Mouse (Mus musculus) ES-E14 (cell line): ENCODE data around the gene Primpol. TPM values are rescaled to one million over a fixed set of nuclear protein-coding genes. Genes with fewer than 3 reads are reported as not detected.

ENCODE experiments used
- DNase-seq: peaks from one replicate; pipeline ENCODE4 v3.0.0-alpha.2; 2013; ENCODE audit warnings: low read depth, low spot score
- H3K27ac ChIP-seq: 2 replicates; pipeline ENCODE4 v1.5.1; 2012; ENCODE audit warnings: low read depth, mild to moderate bottlenecking, low read length, moderate library complexity, mixed read lengths; ENCODE audit not compliant: poor library complexity, insufficient read depth, severe bottlenecking
- H3K36me3 ChIP-seq: 2 replicates; pipeline ENCODE4 v1.6.1; 2012; ENCODE audit warnings: mild to moderate bottlenecking, low read length, moderate library complexity, mixed read lengths; ENCODE audit not compliant: control insufficient read depth, poor library complexity, insufficient read depth, severe bottlenecking
- H3K4me1 ChIP-seq, 2 experiments: fragments of 150-350 bp in 1 of 2; sonication (generic) in 1 of 2; 2 replicates each; pipeline ENCODE4 v1.6.1; 2012; ENCODE audit warnings: low read length in 2 of 2, mild to moderate bottlenecking in 1 of 2, mixed read lengths in 1 of 2; ENCODE audit not compliant: control insufficient read depth in 2 of 2, insufficient read depth in 2 of 2, poor library complexity in 1 of 2
- H3K4me3 ChIP-seq, 2 experiments: fragments of 150-350 bp in 1 of 2; sonication (generic) in 1 of 2; 2 replicates each; pipeline ENCODE4 v1.5.1; 2012; ENCODE audit warnings: low read length in 2 of 2, low read depth in 1 of 2, mild to moderate bottlenecking in 1 of 2, mixed read lengths in 1 of 2; ENCODE audit not compliant: insufficient read depth in 1 of 2, poor library complexity in 1 of 2, severe bottlenecking in 1 of 2
- H3K9ac ChIP-seq: 2 replicates; pipeline ENCODE4 v1.6.1; 2012; ENCODE audit warnings: low read depth, mild to moderate bottlenecking, low read length, mixed read lengths; ENCODE audit not compliant: poor library complexity, insufficient read depth, severe bottlenecking
- H3K9me3 ChIP-seq: fragments of 150-350 bp; sonication (generic); 2 replicates; pipeline ENCODE4 v1.6.1; 2012; ENCODE audit warnings: low read depth, mild to moderate bottlenecking, low read length; ENCODE audit not compliant: control insufficient read depth, insufficient read depth
- CHD2 ChIP-seq: IDR thresholded peaks from 2 replicates; pipeline ENCODE4 v1.6.1; 2014; ENCODE audit warnings: mild to moderate bottlenecking, low read depth, low read length, inconsistent platforms
- HCFC1 ChIP-seq: IDR thresholded peaks from 2 replicates; pipeline ENCODE4 v1.6.1; 2012; ENCODE audit warnings: low read length, inconsistent platforms, borderline replicate concordance; ENCODE audit not compliant: insufficient read depth
- MAFK ChIP-seq: IDR thresholded peaks from 2 replicates; pipeline ENCODE4 v1.6.1; 2014; ENCODE audit warnings: mild to moderate bottlenecking, low read depth, low read length, inconsistent platforms; ENCODE audit not compliant: insufficient read depth
- ZC3H11A ChIP-seq: IDR thresholded peaks from 2 replicates; pipeline ENCODE4 v1.6.1; 2012; ENCODE audit warnings: low read depth, mild to moderate bottlenecking, inconsistent platforms, low read length, borderline replicate concordance
- ZNF384 ChIP-seq: IDR thresholded peaks from 2 replicates; pipeline ENCODE4 v1.6.1; 2012; ENCODE audit warnings: low read depth, low read length, inconsistent platforms
- in situ Hi-C, 2 experiments: fragments of 600-800 bp; cut with MboI; formaldehyde crosslinking; loops; one replicate each; pipeline ENCODE4 v1.15.1; 2025; ENCODE audit warnings: low sequenced_read_pairs in 2 of 2, inconsistent platforms in 1 of 2; ENCODE audit not compliant: unreplicated experiment in 2 of 2
- total RNA-seq: library from RNA; depleted of rRNA; stranded (reverse); fragments of 300-350 nt; gene quantifications from 2 replicates; pipeline ENCODE4 v1.2.3, GENCODE M21; 2012

Gene Primpol
- total RNA-seq, 1 experiment = 6.6 TPM

GRCm38 (mm10) chr8:46546431-46547176 lies 70.4 kb downstream of the Primpol start:
- H3K4me1 ChIP-seq = peaks cover 0 to 8% of the 10 kb centered on the region in 2 experiments; a peak in 1 of 4 replicates
- DNase-seq = no peak
- no peaks in the 10 kb centered on the region for H3K36me3 ChIP-seq
- no peak overlapping the region for H3K9ac ChIP-seq
- TF ChIP-seq MAFK (no peak), ZNF384 (no peak), CHD2 (no peak), HCFC1 (no peak), ZC3H11A (no peak)
- in situ Hi-C loops = loop anchor here in 1 of 2 experiments (5.0 kb wide), 1 partner anchor 234 kb away; no protein-coding TSS in a partner anchor
- H3K27ac ChIP-seq = no peak overlapping the region
- H3K9me3 ChIP-seq = no peaks in the 10 kb centered on the region
- no peak overlapping the region for H3K4me3 ChIP-seq

GRCm38 (mm10) chr8:46545854-46546253 lies 71.2 kb downstream of the Primpol start:
- Histone ChIP-seq H3K9ac (no peak overlapping the region), H3K36me3 (no peaks in the 10 kb centered on the region), H3K27ac (no peak overlapping the region), H3K4me1 (peaks cover 0 to 8% of the 10 kb centered on the region in 2 experiments; a peak in 1 of 4 replicates), H3K9me3 (no peaks in the 10 kb centered on the region), H3K4me3 (no peak overlapping the region)
- in situ Hi-C loops = loop anchor here in 1 of 2 experiments (5.0 kb wide), 1 partner anchor 234 kb away; no protein-coding TSS in a partner anchor
- TF ChIP-seq CHD2 (no peak), ZC3H11A (no peak), MAFK (no peak), ZNF384 (no peak), HCFC1 (no peak)
- no peak for DNase-seq

DNA sequence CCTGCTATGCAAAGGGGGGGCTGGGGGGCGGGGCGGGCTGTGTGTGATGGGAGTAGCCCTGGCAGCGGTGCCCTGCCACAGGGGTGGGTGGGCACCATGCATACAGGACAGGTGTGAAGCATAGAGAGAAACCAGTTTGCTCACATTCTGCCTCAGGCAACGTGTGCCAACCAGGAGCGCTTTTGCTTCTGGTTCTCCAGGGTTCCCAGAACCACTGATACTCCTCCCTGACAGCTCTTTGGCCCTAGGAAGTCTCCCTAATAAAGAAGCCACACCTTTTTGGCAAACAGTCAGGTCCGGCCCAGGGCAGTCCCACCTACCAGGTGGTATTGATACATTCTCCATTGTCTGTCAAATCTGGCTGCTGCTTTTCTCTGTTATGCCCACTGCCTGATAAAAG lies 73.3 kb downstream of the Primpol start:
- in situ Hi-C loops = no loop called here
- no peak for DNase-seq
- TF ChIP-seq ZNF384 = no peak
- Histone ChIP-seq H3K9ac (no peak overlapping the region), H3K4me1 (peaks cover 0 to 8% of the 10 kb centered on the region in 2 experiments; a peak in 1 of 4 replicates), H3K27ac (no peak overlapping the region), H3K9me3 (no peaks in the 10 kb centered on the region), H3K4me3 (no peak overlapping the region), H3K36me3 (no peaks in the 10 kb centered on the region)

- no peak overlapping the region for H3K4me3 ChIP-seq
- H3K4me1 ChIP-seq = peaks cover 0 to 8% of the 10 kb centered on the region in 2 experiments; a peak in 1 of 4 replicates
- in situ Hi-C loops = no loop called here
- no peaks in the 10 kb centered on the region for H3K36me3 ChIP-seq
- H3K27ac ChIP-seq = no peak overlapping the region
- no peak for DNase-seq
- no peaks in the 10 kb centered on the region for H3K9me3 ChIP-seq
- no peak for TF ChIP-seq ZNF384
- TF ChIP-seq HCFC1 = no peak
- TF ChIP-seq MAFK = no peak
- no peak for TF ChIP-seq ZC3H11A
- TF ChIP-seq CHD2 = no peak
- no peak overlapping the region for H3K9ac ChIP-seq
Measured at GRCm38 (mm10) chr8:46543191-46543590, 73.8 kb downstream of the Primpol start.

DNA sequence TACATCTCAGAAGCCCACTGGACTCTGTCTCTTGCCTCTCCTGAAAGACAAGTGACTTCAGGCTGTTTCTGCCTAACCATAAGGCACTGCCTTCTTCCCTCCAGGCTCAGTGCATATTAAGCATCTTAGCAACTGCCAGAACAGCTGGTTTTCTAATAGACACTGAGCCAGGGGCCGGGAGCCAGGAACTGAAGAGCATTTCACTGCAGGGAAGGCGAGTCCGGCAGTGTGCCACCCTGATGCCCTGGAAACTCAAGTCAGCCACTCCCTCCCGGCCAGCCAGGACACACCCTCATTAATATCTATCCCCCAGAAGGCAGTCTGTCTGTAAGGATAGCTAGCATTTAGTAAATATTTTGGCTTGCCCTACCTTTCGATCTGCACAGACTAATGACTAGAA lies 77.3 kb downstream of the Primpol start:
- Histone ChIP-seq H3K36me3 (no peaks in the 10 kb centered on the region), H3K9ac (no peak overlapping the region), H3K27ac (no peak overlapping the region), H3K4me1 (peaks cover 0 to 3% of the 10 kb centered on the region in 2 experiments; a peak in 1 of 4 replicates), H3K4me3 (no peak overlapping the region), H3K9me3 (no peaks in the 10 kb centered on the region)
- in situ Hi-C loops = no loop called here
- no peak for DNase-seq
- TF ChIP-seq ZNF384 (no peak), MAFK (no peak), ZC3H11A (no peak), HCFC1 (no peak), CHD2 (no peak)
